Mouse (Mus musculus) stomach, postnatal 0 days (tissue): ENCODE data around the gene B3gnt2.

Experiments
- CTCF ChIP-seq: IDR thresholded peaks from 2 replicates; pipeline ENCODE4 v1.5.1; 2016; ENCODE audit warnings: antibody characterized with exemption, low read depth, mild to moderate bottlenecking, moderate library complexity
- EP300 ChIP-seq: optimal IDR thresholded peaks from 2 replicates; pipeline ENCODE3; 2016; ENCODE audit warnings: antibody characterized with exemption

- TF ChIP-seq CTCF (no peak), EP300 (no peak)
Measured at GRCm38 (mm10) chr11:22745356-22745755, 115.4 kb downstream of the B3gnt2 start.
